Mouse (Mus musculus) heart, adult 2 months (tissue): ENCODE measurements at regions not wholly inside any gene's neighbourhood (a gene's known extent, or its start where the extent isn't known, plus 50 kb on each side); places are given as distances from the start of the nearest gene placed in this dataset.

Experiments used
- CTCF ChIP-seq: fragments of 200-600 bp; IDR thresholded peaks from 2 replicates; pipeline ENCODE4 v1.8.1; 2022; ENCODE audit warnings: antibody characterized with exemption, mild to moderate bottlenecking, moderate library complexity
- EP300 ChIP-seq: fragments of 200-500 bp; IDR thresholded peaks from 2 replicates; pipeline ENCODE4 v1.6.1; 2011; ENCODE audit warnings: low read depth, low read length, control low read depth; ENCODE audit not compliant: insufficient read depth
- POLR2A ChIP-seq: fragments of 200-500 bp; IDR thresholded peaks from 2 replicates; pipeline ENCODE4 v1.6.1; 2011; ENCODE audit warnings: mild to moderate bottlenecking, low read depth, low read length, control low read depth; ENCODE audit not compliant: insufficient read depth

DNA sequence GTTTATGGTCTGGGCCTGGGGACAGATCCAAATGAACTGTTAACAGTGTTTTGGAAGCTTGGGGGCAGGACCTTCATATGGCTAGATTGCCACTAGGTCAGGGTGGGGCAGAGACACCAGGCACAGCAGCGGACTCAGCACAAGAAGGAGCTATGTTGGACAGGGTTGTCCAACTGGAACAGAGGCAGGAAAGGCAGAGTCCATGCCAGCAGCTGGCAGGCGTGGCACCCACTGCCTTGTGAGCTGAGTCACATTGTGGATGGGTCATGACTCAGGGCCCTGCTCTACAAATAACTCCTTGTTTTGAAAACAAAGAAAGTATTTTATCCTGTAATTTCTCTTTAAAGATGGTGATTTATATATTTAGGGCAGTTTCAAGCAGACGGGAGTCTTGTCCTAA lies 115.6 kb upstream of the Aldh1b1 start:
- TF ChIP-seq EP300 = no peak
- no peak for TF ChIP-seq CTCF
- no peak for TF ChIP-seq POLR2A
